Mouse (Mus musculus) heart, embryonic 14.5 days (tissue): ENCODE data around the gene Fnip2. TPM values are rescaled to one million over a fixed set of nuclear protein-coding genes. Genes with fewer than 3 reads are reported as not detected.

ENCODE experiments used
- ATAC-seq: fragments of 200-750 bp; cut with Nextera tagmentation; 2 replicates; pipeline ENCODE4 v1.8.0; 2017; ENCODE audit warnings: low read depth, moderate TSS enrichment; ENCODE audit not compliant: insufficient number of reproducible peaks, insufficient read depth, low FRiP score
- H3K27ac ChIP-seq, 2 experiments: fragments of 200-500 bp in 1 of 2; fragments of 300-500 bp in 1 of 2; sonication (generic) in 1 of 2; replicated peaks in 1 of 2; 2 replicates each; pipeline ENCODE4 v1.5.1; 2012 to 2014; ENCODE audit warnings: low read depth in 2 of 2, low read length in 2 of 2, control low read depth in 1 of 2, mild to moderate bottlenecking in 1 of 2, mixed read lengths in 1 of 2; ENCODE audit not compliant: control insufficient read depth in 1 of 2, insufficient read depth in 1 of 2
- H3K27me3 ChIP-seq: fragments of 300-500 bp; sonication (generic); 2 replicates; pipeline ENCODE4 v1.6.1; 2014; ENCODE audit warnings: mild to moderate bottlenecking, low read length, control low read depth; ENCODE audit not compliant: control insufficient read depth, insufficient read depth
- H3K36me3 ChIP-seq: fragments of 300-500 bp; sonication (generic); 2 replicates; pipeline ENCODE4 v1.6.1; 2014; ENCODE audit warnings: mild to moderate bottlenecking, control low read depth, low read length, mixed read lengths; ENCODE audit not compliant: control insufficient read depth, insufficient read depth
- H3K4me1 ChIP-seq, 2 experiments: fragments of 200-500 bp in 1 of 2; fragments of 300-500 bp in 1 of 2; sonication (generic) in 1 of 2; 2 replicates each; pipeline ENCODE4 v1.6.1; 2012 to 2014; ENCODE audit warnings: low read length in 2 of 2, control low read depth in 1 of 2, mixed read lengths in 1 of 2; ENCODE audit not compliant: control insufficient read depth in 2 of 2, insufficient read depth in 2 of 2
- H3K4me2 ChIP-seq: fragments of 300-500 bp; sonication (generic); 2 replicates; pipeline ENCODE4 v1.6.1; 2014; ENCODE audit warnings: mild to moderate bottlenecking, low read length
- H3K4me3 ChIP-seq, 2 experiments: fragments of 200-500 bp in 1 of 2; fragments of 300-500 bp in 1 of 2; sonication (generic) in 1 of 2; 2 replicates each; pipeline ENCODE4 v1.5.1; 2012 to 2014; ENCODE audit warnings: low read length in 2 of 2, mild to moderate bottlenecking in 2 of 2, control low read depth in 1 of 2, low read depth in 1 of 2, moderate library complexity in 1 of 2; ENCODE audit not compliant: control insufficient read depth in 1 of 2, insufficient read depth in 1 of 2
- H3K9ac ChIP-seq: fragments of 300-500 bp; sonication (generic); 2 replicates; pipeline ENCODE4 v1.6.1; 2014; ENCODE audit warnings: mild to moderate bottlenecking, low read length
- H3K9me3 ChIP-seq: fragments of 300-500 bp; sonication (generic); 2 replicates; pipeline ENCODE4 v1.6.1; 2016; ENCODE audit warnings: low read length, control low read depth; ENCODE audit not compliant: control insufficient read depth
- WGBS: fragments of 180-500 bp; shearing (Covaris S2); extraction: QIAGEN DNeasy Blood & Tissue Kit; methylation state at CpG from one replicate; pipeline ENCODE4 v1.1.7; 2014; 5-methylcytosine and 5-hydroxymethylcytosine counted together
- polyA plus RNA-seq: library from polyadenylated mRNA; unstranded; fragments of >200 nt; fragmentation: Nextera tagmentation; extraction: Ambion mirVana; gene quantifications from 2 replicates; pipeline ENCODE4 v1.2.1, GENCODE M21; 2014

Gene Fnip2
- polyA plus RNA-seq, 1 experiment from 2014 or later, result 4.3 TPM

- Histone ChIP-seq H3K4me2 (peak overlapping the region; percentile 29), H3K9me3 (no peaks in the 10 kb centered on the region), H3K4me3 (no peak overlapping the region), H3K27ac (peak overlapping the region; percentile 43 to 59), H3K4me1 (peaks cover 22 to 31% of the 10 kb centered on the region in 2 experiments), H3K27me3 (no peaks in the 10 kb centered on the region), H3K36me3 (no peaks in the 10 kb centered on the region), H3K9ac (peak overlapping the region; percentile 54; the same call in 1 of the 2 replicates)
- WGBS, result 30% methylated on average over 9 of the region's 9 CpGs
- no peak for ATAC-seq
These were observed 47.7 kb downstream of the Fnip2 start for GRCm38 (mm10) chr3:79519862-79520261.

GRCm38 (mm10) chr3:79518761-79519527, 48.7 kb downstream of the Fnip2 start:
- WGBS, result 22% methylated on average over 13 of the region's 13 CpGs
- Histone ChIP-seq H3K9me3 (no peaks in the 10 kb centered on the region), H3K4me3 (no peak overlapping the region), H3K4me1 (peaks cover 22 to 34% of the 10 kb centered on the region in 2 experiments), H3K4me2 (peak overlapping the region; percentile 29), H3K9ac (peak overlapping the region; percentile 54; the same call in 1 of the 2 replicates), H3K27me3 (no peaks in the 10 kb centered on the region), H3K27ac (peak overlapping the region; percentile 18 to 59; a peak in 3 of 4 replicates), H3K36me3 (no peaks in the 10 kb centered on the region)
- peak; percentile 73 for ATAC-seq

GRCm38 (mm10) chr3:79517884-79518591, 49.6 kb downstream of the Fnip2 start:
- Histone ChIP-seq H3K4me1 (peaks cover 22 to 34% of the 10 kb centered on the region in 2 experiments), H3K36me3 (no peaks in the 10 kb centered on the region), H3K27ac (peak overlapping the region in 1 of 2 experiments; percentile 2; a peak in 1 of 4 replicates), H3K9ac (no peak overlapping the region), H3K4me2 (no peak overlapping the region), H3K27me3 (no peaks in the 10 kb centered on the region), H3K4me3 (no peak overlapping the region), H3K9me3 (no peaks in the 10 kb centered on the region)
- no peak for ATAC-seq
- 73% methylated on average over 17 of the region's 17 CpGs for WGBS

- Histone ChIP-seq H3K4me2 (no peak overlapping the region), H3K4me3 (no peak overlapping the region), H3K9me3 (no peaks in the 10 kb centered on the region), H3K4me1 (peaks cover 22 to 34% of the 10 kb centered on the region in 2 experiments), H3K9ac (no peak overlapping the region), H3K36me3 (0 out of 2 replicates have a peak, but pooled peaks cover 3% of the 10 kb centered on the region), H3K27me3 (no peaks in the 10 kb centered on the region), H3K27ac (no peak overlapping the region; a peak in 1 of 4 replicates)
- 92% methylated on average over 4 of the region's 4 CpGs for WGBS
- no peak for ATAC-seq
These were observed 50.6 kb downstream of the Fnip2 start for GRCm38 (mm10) chr3:79516958-79517357.

- no peak overlapping the region for H3K9ac ChIP-seq
- peak overlapping the region; percentile 46 for H3K4me2 ChIP-seq
- 36% methylated on average over 14 of the region's 14 CpGs for WGBS
- peak; percentile 19; the same call in 1 of the 2 replicates for ATAC-seq
- H3K27me3 ChIP-seq, result no peaks in the 10 kb centered on the region
- peak overlapping the region; percentile 15 to 22; a peak in 3 of 4 replicates for H3K27ac ChIP-seq
- 0 out of 2 replicates have a peak, but pooled peaks cover 6% of the 10 kb centered on the region for H3K36me3 ChIP-seq
- peaks cover 22 to 34% of the 10 kb centered on the region in 2 experiments for H3K4me1 ChIP-seq
- H3K4me3 ChIP-seq, result no peak overlapping the region
- no peaks in the 10 kb centered on the region for H3K9me3 ChIP-seq
These were observed 51.3 kb downstream of the Fnip2 start for GRCm38 (mm10) chr3:79516099-79516920.

GRCm38 (mm10) chr3:79514304-79514703, 53.3 kb downstream of the Fnip2 start:
- Histone ChIP-seq H3K9ac (no peak overlapping the region), H3K4me2 (no peak overlapping the region), H3K27ac (no peak overlapping the region), H3K9me3 (no peaks in the 10 kb centered on the region), H3K27me3 (no peaks in the 10 kb centered on the region), H3K4me3 (no peak overlapping the region), H3K36me3 (0 out of 2 replicates have a peak, but pooled peaks cover 6% of the 10 kb centered on the region), H3K4me1 (peaks cover 15 to 24% of the 10 kb centered on the region in 2 experiments)
- WGBS, result 92% methylated on average over 2 of the region's 2 CpGs
- ATAC-seq, result no peak

- Histone ChIP-seq H3K27ac (no peak overlapping the region), H3K36me3 (peaks cover 36% of the 10 kb centered on the region), H3K27me3 (no peaks in the 10 kb centered on the region), H3K4me1 (no peaks in the 10 kb centered on the region), H3K9ac (no peak overlapping the region), H3K4me3 (no peak overlapping the region), H3K9me3 (no peaks in the 10 kb centered on the region), H3K4me2 (no peak overlapping the region)
- no peak for ATAC-seq
- WGBS, result 92% methylated on average over 2 of the region's 2 CpGs
These were observed 66.3 kb downstream of the Fnip2 start for GRCm38 (mm10) chr3:79501166-79501728.
